Mouse (Mus musculus) layer of hippocampus, adult 11-12 months (tissue): Measurements from ENCODE around the gene Comp.

Experiments
- DNase-seq: peaks from one replicate; pipeline ENCODE4 v3.0.0; 2022; ENCODE audit warnings: low spot score

Comp gene

DNA sequence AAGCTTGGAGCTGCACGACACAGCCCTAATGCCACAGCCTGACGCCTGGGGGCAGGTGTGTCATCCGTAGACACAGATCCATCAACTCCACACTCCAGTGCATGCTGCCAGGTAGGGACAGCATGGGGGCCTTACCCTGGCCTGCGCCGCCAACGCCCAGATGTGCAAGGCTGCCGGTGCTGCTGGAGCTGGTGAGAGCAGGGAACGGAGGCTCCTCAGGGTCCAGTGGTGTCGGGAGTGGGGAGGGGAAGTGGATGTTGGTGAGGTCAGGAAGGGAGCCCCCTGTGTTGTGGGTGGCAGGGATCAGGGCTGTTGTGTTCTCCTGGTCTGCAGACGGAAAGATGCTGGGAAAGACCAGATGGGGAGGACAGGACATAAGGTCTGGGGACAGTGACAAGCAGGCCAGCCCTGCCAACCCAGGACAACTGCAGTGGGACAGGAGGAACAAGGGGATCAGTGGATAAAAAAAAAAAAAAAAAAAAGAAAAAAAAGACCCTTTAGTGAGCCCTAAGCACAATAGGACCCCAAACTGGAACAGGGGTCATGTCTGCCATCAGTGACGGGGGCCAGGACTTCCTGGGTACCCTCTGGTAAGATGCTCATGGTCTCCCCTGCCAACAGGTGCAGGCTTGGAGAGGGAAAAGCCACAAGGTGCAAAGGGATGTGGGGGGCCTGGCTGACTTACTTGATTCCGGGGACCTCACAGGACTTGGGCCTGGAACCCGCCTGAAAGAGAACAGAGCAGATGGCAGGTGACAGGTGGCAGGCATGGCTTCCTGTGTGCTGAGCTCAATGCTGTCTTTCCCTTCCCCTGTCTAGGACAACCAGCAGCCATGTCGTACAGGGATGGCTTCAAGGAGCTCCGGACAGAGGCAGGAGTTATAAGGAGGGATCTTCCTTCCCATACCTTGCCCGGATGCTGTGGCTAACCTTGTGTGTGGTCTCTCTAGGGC, 24.5 kb downstream of the Comp start:
- DNase-seq, result no peak

DNA sequence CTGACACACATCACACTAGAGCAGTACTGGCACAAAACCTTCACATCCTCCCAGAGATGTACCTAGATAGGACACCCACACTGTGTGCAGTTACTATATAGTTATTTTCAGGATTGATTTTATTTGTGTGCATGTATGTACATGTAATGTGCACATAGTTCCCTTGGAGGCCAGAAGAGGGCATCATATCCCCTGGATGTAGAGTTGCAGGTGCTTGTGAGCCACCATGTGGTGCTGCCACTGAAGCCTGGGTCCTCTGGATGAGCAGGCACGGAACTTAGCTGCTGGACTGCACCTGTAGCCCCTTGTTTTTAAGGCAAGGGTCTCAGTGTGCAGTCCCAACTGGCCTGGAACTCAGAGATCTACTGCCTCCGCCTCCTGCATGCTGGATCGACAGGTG, 30.9 kb downstream of the Comp start:
- no peak for DNase-seq

DNA sequence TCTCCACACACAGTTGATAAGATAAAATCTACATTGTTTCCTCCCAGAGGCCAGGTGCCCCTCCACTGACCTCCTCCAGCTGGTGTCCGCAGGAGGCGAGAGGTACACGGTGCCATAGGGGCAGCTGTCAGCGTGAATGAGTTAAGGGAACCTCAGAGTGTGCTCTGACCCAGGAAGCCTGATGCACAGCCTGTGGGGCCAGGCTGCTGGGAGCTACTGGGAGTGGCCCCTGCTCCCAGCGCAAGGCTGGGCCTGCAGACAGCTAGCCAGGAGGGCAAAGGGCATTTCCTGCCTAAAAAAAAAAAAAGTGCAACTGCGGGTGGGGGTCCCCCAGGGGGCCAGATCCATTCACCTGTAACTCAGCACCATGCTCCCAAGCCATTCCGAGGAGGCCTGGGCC, 31.8 kb downstream of the Comp start:
- no peak for DNase-seq

DNA sequence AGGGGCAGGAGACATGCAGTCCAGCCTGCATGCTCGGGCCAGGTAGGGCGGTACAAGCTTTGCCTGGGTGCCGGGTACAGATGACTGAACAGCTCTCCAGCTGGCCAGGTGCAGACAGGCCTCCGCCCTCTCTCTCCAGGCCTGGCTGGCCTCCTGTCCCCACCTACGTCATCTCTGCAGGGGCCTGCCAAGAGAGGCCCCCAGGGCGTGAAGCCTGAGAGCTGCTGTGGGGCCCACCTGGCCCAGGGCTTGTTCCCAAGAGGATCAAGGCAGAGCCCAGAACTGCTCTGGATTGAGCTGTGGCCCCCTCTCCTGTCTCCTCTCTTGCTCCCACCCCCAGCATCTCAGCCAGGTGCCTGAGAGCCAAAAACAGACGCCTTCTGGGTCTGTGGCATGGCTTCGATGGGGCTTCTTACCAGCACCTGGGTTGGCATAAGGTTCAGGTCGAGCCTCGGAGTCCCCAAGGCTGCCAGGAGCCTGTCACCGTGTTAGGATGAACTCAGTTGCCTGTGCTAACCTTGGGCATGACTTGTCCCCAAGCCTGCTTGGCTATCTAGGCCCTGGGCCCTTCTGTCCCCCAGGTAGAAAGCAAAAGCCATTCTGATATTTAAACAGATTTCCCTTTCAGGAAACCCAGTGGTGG, 33.2 kb downstream of the Comp start:
- no peak for DNase-seq

DNA sequence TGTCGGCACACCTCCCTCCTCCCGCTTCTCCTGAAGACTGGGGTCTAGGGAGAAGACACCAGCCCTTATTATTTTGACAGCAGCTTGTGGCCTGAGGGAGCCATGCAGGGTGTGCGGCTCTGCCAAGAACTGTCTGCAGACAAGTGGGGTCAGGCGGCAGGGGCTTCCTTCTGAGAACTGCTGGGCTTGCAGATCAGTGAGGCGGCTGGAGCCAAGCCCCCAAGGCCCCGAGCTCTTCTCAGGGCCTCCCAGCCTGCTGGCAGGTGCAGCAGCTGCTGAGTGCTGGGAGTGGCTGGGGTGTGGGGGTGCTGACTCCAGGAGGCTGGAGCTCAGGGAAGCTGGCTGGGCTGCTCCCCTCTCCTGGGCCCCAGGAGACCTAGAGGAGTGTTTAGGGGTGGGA, 34.9 kb downstream of the Comp start:
- DNase-seq, result no peak

DNA sequence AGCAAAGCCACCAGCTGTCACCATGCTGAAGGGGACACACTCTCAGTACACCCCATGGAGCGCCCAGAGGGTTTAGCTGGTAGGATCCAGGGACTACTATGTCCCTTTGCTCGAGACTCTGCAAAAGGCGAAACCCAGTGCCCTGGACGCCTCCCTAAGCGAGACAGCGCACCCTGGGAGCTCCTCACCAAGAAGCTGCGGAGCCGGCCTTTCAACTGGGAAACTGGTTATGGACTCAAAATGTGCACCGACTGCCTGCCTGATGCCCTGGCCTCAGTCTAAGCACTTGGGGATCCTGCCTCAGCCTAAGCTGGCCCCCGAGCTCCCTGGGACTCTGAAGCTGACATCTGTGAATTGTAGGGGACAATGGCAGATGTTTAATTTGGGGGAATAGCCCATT, 35.7 kb downstream of the Comp start:
- DNase-seq, result no peak

DNA sequence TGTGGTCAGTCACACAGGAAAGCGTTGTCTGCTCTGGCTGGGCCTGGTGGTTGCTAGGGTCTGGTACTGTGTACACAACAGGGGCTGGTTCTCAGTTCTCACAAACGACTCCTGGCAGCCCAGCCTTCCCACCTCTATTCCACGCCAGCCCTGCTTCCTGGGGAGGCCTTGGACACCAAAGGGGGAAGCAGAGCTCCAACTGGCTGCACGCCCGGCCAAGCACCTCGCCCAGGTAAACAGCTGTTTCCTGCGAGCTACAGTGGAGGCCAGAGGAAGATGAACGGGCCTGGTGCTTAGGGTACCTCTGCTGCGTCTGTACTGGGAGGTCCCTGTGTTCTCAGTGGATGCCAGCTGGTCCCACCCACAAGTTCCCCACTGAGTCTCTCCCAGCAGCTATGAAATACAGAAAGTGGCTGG, 36.1 kb downstream of the Comp start:
- peak; percentile 62 for DNase-seq

DNA sequence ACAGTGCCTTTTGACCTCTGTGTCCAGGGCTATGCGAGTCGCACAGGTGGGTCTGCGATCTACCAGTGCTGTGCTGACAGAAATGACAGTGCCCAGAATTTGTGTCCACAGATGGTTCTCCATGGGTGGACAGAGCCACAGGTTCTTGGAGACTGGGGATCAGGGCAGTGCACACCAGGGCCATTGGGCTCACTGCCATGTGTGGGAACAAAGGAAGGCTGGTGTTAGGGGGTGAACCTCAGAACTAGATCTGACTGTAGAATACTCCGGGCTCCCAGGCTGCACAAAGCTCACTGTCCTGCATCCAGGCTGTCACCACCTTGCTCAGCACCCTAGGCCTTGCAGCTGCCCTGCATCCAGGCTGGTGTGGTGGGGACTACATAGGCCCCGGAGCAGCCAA, 36.9 kb downstream of the Comp start:
- DNase-seq, result no peak

DNA sequence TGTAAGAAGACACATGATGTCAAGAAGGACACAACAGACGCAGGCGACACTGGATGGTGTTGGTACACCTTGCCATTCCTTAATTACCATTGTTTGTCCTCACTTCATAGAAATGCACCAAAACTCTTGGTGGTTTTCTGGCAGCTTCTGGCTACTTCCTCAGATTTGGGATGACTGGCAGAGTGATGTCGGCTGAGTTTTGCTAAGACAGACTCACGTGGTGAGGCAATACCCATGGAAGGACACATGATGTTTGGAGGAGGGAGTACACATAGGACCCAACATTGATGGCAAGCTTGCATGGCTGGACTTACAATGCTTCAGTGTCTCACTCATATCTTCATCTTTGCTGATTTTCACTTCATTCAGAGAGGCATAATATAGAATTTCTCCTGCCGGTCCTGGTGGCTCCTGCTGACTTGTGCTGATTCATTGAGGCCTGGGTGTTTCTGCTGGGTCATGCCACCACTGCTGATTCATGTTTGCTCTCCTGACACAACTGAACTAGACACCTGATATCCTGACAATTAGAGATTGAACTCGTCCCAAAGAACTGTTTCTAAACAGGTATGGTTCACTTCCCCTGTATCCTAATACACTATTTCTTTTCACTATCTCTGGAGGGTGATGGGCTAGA, 41.1 kb downstream of the Comp start:
- DNase-seq, result no peak

DNA sequence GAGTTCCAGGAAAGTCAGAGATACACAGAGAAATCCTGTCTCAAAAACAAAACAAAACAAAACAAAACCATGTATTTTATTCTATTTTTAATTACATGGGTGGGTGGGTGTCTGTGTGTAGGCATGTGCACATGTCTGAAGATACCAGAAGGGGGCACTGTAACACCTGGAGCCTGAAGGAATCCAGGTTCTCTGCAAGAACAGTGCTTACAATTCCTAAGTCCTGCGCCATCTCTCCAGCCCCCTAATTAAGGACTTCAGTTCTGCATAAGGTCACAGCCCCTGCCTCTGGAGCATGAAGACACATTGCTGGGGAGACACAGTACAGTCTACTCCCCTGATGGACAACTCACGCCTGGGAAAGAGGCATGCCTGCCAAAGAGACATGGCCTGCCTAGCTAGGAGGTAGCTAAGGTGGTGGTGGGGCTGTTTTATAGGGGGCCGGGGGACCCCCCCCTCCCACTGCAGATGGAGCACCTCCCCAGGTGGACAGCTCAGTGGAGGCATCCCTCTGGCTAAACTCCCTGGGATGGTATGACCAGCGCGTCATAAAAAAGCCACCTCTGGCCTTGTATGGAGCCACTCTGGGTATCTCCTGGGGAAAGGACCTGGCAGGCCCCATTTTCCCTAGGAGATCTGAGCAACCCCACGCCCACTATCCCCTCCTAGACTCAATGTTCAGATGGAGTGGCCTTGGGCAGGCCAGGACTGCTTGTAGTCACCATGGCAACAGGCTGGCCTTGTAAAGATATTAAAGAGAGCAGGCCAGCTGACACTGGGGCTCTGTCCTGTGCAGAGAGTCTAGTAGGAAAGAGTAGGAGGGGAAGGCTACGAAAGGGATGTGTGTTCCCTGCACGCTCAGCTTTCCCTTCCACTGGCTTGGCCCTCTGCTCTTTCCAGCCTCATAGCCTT, 42.4 kb downstream of the Comp start:
- no peak for DNase-seq

DNA sequence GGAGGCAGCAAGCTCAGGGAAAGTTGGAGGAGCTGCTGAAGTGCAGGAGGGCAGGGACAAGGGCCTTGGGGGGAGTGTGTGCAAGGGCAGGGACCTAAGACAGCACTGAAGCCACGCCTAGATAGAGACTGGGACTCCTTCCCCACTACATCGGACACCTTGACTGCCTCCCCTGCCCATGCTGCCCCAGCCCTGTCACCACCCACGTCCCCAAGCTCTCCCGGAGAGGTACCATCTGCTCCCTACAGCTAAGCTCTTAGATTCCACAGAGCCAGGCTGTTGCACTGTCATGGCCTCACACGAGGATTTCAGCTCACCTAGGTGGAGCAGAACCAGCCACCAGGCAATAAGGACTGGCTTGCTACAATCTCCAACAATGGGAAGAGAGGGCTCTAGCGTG, 43.6 kb downstream of the Comp start:
- peak; percentile 61 for DNase-seq

DNA sequence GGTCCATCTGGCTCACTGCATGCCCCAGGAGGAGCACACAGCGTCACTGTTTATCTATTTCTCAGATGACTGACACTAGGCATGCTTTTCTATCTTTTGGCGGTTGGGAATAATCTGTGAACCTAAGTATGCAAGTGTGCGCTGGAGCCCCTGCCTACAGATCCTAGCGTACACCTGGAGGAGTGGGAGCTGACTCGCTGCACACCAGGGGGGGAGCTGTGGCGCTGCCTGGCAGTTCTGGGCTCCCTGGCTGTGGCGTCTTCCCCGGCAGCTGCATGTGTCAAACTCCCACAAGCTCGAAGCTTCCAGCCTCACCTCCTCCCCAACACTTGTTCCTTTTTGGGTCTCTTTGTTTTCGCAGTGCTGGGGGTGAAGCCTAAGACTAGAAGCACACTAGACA, 44.6 kb downstream of the Comp start:
- peak; percentile 73 for DNase-seq

DNA sequence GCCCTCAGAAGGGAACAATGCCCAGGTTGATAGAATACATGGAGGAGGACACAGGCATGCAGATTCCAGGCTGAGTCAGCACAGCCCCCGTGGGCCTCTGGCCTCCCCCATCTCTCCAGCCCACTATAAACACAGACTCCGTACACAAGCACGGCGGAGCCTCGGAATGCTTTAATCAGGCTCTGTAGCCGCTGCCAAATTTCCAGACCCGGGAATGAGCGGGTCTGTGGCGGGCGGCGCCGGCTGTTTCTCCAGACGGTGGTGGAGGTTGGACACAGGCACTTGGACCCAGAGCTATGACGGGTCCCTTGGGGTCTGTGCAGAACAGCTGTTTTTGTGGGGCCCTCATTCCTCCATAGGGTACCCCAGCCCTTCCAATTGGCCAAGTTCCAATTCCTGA, 45.6 kb downstream of the Comp start:
- DNase-seq, result peak; percentile 78

DNA sequence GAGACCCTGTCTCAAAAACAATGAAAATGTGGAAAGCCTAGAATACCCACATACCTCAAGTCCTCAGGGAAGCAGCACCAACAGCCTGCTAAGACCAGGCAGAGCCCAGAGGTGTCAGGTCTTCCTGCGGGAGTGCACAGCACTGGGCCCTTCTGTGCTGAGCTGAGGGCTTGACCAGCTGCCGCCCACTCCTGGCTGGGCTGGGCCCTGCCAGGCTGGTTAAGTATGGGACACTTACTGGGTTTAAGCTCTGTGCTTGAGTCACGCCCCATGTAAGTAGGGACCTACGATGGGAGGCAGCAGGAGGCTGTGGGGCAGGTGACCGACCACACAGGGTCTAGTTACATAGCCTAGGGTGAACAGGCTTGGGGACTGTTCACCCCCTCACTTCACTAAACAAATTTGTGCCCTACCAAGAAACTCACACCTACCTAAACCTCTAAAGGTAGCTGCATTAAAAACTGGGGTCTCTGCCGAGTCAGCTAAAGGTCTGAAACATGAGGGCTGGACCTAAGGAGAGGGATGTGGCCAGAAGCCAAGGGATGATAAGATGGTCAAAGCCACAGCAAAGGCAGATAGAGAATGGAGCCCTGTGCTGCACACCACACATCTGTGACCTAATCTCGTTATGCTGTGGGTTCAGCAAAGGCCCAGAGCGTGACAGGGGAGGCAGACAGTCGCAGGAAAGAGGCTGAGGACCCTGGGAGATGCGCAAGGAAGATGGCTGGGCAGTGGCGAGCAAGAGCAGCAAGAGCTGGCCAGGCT, 46.7 kb downstream of the Comp start:
- DNase-seq, result no peak

DNA sequence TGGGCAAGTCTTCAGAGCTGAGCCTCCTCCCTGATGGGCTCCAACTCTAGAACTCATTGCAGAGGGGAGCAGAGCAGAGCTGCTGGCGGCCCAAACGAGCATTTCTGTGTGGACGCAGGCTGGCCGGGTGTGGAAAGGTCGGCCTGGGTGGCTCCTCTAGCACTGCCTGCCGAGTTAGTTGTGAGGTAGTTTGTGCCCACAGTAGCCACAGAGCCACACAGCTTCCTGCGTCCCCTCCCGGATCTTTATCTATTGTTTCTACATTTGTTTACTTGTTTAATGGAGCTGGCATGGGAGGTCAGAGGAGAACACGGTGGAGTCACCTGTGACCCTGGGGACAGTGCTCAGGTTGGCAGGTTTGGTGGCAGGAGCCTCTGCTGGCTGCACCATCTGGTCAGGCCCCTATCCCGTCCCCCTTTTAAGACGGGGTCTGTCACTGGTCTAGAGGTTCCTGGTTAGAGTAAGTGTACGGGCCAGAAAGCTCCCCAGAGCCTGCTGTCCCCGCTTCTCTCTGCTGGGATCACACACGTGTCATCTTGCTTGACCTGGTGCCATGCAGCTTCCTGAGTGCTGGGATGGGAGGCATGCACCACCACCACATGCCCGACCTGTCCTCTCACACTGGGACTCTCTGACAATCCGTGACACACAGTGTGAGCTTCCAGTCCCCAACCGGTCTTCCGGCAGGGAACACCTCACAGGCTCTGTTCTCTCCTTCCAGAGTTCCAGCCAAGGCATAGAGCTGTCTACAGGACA, 48.2 kb downstream of the Comp start:
- no peak for DNase-seq

DNA sequence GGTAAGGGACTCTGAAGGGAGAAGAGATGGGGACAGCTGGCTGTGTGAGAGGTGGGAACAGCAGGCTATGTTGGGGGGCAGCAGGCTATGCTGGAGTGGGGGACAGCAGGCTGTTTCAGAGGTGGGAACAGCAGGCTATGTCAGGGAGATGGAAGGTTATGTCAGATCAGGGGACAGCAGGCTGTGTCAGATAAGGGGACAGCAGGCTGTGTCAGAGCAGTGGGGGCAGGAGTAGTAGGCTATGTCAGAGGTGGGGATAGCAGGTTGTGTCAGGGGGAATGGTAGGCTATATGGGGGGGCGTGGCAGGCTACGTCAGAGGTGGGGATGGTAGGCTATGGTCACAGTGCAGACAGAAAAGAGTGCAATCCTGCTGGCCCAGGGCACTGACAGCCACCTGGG, 49.4 kb downstream of the Comp start:
- no peak for DNase-seq

DNA sequence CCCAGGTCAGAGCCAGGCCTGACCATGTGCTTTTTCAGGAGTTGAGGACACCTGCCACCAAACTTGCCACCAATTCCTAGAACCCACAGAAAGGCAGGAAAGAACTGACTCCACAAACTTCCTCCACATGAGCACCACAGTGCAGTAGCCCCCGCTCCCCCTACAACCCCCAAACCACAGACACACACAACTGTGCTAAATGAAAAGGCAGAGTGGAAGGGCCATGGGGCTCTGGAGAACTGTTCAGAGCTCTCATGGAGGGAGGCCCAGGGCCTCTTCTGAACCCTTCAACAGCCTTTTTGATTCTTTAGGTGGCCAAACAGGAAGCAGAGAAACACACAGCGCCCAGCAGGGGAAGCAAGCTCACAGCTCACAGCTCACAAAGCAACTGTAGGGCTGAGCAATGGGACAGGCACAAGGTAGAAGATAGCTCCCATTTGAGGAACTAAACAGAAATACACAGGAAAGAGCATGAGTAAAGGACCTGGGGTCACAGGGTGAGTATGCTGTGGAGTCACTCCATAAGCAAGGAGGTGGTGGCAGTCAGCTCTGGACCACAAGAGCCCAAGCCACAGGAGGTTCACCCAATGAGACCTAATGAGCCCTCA, 53.0 kb downstream of the Comp start:
- DNase-seq, result no peak

DNA sequence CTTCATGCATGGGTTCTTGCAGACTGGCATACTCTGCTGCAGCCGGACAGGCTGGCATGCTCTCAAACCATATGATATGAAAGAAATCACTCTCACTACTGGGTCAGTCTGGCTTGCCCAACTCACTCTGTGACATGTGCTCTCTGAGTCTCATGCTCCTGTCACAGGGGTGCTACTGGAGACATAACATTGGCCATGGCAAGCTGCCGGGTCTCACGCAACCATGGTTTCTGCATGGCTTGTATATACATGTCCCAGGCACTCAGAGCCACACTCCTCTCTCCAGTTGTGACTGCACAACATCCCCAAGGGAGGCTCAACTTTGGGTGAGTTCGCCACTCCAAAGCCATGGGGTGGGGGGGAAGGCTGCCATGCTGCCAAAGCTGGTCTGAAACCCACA, 57.9 kb downstream of the Comp start:
- no peak for DNase-seq
